Mouse (Mus musculus) urinary bladder, postnatal 36 days (tissue): ENCODE results near the gene Ezh1.

Source experiments
- DNase-seq, 2 experiments: peaks; one replicate each; pipeline ENCODE4 v3.0.0; 2022; ENCODE audit warnings: low spot score in 2 of 2, mixed read lengths in 1 of 2

The Ezh1 gene

GRCm38 (mm10) chr11:101181961-101182360, 44.3 kb downstream of the Ezh1 start:
- no peak for DNase-seq

- peak in 1 of 2 experiments; percentile 59 for DNase-seq
Observed at GRCm38 (mm10) chr11:101180846-101181740, 45.2 kb downstream of the Ezh1 start.

GRCm38 (mm10) chr11:101180261-101180660, 46.0 kb downstream of the Ezh1 start:
- no peak for DNase-seq

- no peak for DNase-seq
Observed at GRCm38 (mm10) chr11:101179306-101179705, 47.0 kb downstream of the Ezh1 start.

GRCm38 (mm10) chr11:101178061-101179058, 47.9 kb downstream of the Ezh1 start:
- DNase-seq = no peak

GRCm38 (mm10) chr11:101176933-101177773, 49.1 kb downstream of the Ezh1 start:
- DNase-seq = no peak

- DNase-seq = no peak
Observed at GRCm38 (mm10) chr11:101176117-101176691, 50.1 kb downstream of the Ezh1 start.

GRCm38 (mm10) chr11:101175636-101176116, 50.6 kb downstream of the Ezh1 start:
- no peak for DNase-seq

- no peak for DNase-seq
Observed at GRCm38 (mm10) chr11:101174851-101175628, 51.2 kb downstream of the Ezh1 start, which contains the start of gene Ccr10. TSS of gene Ccr10 (minus strand) at chr11:101175443.

GRCm38 (mm10) chr11:101174389-101174745, 51.9 kb downstream of the Ezh1 start:
- DNase-seq = no peak

- peak; percentile 72 to 82 for DNase-seq
Observed at GRCm38 (mm10) chr11:101173631-101174388, 52.5 kb downstream of the Ezh1 start.

- peak in 1 of 2 experiments; percentile 76 for DNase-seq
Observed at GRCm38 (mm10) chr11:101173112-101173511, 53.2 kb downstream of the Ezh1 start.

GRCm38 (mm10) chr11:101172434-101172815, 53.8 kb downstream of the Ezh1 start:
- no peak for DNase-seq

- peak; percentile 70 to 78 for DNase-seq
Observed at GRCm38 (mm10) chr11:101171721-101172433, 54.4 kb downstream of the Ezh1 start.

GRCm38 (mm10) chr11:101170811-101171610, 55.3 kb downstream of the Ezh1 start, which contains the start of gene Plekhh3:
TSS of gene Plekhh3 (minus strand) at chr11:101171351.
- DNase-seq = peak; percentile 85 to 96

- peak in 1 of 2 experiments; percentile 81 for DNase-seq
Observed at GRCm38 (mm10) chr11:101170354-101170810, 55.9 kb downstream of the Ezh1 start, which contains the start of gene Cntnap1. TSS of gene Cntnap1 (plus strand) at chr11:101170523.
